Mouse (Mus musculus) effector memory CD4-positive, alpha-beta T cell, adult 7 months (primary cell): ENCODE data around the gene Gm16253. TPM values are rescaled to one million over a fixed set of nuclear protein-coding genes. Genes with fewer than 3 reads are reported as not detected.

Source experiments
- polyA plus RNA-seq: library from polyadenylated mRNA; unstranded; fragments of 100-300 nt; shearing (Covaris generic); gene quantifications from one replicate; pipeline ENCODE4 v1.2.1, GENCODE M21; 2017

The Gm16253 gene
- not detected for polyA plus RNA-seq

GRCm38 (mm10) chr3:96576690-96577541 lies at the start of gene Gm16253:
TSS of gene Gm16253 (plus strand) at chr3:96576984.

GRCm38 (mm10) chr3:96557694-96558093 lies 19.1 kb upstream of the Gm16253 start, which contains the start of gene Txnip:
TSS of gene Txnip (plus strand) at chr3:96557957.

GRCm38 (mm10) chr3:96593790-96594560 lies 17.2 kb downstream of the Gm16253 start, which contains the start of gene Polr3gl:
TSS of gene Polr3gl (minus strand) at chr3:96594181.

GRCm38 (mm10) chr3:96596228-96596707 lies 19.5 kb downstream of the Gm16253 start, which contains the start of gene Ankrd34a:
TSS of gene Ankrd34a (plus strand) at chr3:96596636.

GRCm38 (mm10) chr3:96600639-96601250 lies 24.0 kb downstream of the Gm16253 start, which contains the start of gene Lix1l:
TSS of gene Lix1l (plus strand) at chr3:96601149.

GRCm38 (mm10) chr3:96629729-96630600 lies 53.2 kb downstream of the Gm16253 start, which contains the start of gene Rbm8a:
TSS of gene Rbm8a (plus strand) at chr3:96629933.

Other genes with a start within 250 kb of the Gm16253 start
- gene BC107364, start 124.7 kb upstream of the Gm16253 start, polyA plus RNA-seq, result not detected
- gene Hfe2, start 51.8 kb upstream of the Gm16253 start, polyA plus RNA-seq, result 0.44 TPM
- gene Txnip, start 19.0 kb upstream of the Gm16253 start, polyA plus RNA-seq, result 473 TPM
- 18.4 TPM for gene Polr3gl, start 17.2 kb downstream of the Gm16253 start, polyA plus RNA-seq
- not detected for gene Ankrd34a, start 19.7 kb downstream of the Gm16253 start, polyA plus RNA-seq
- 0.45 TPM for gene Lix1l, start 24.2 kb downstream of the Gm16253 start, polyA plus RNA-seq
- gene Rbm8a, start 52.9 kb downstream of the Gm16253 start, polyA plus RNA-seq, result 189 TPM
- gene Pex11b, start 58.4 kb downstream of the Gm16253 start, polyA plus RNA-seq, result 22.0 TPM
- gene Gm42957, start 58.5 kb downstream of the Gm16253 start, polyA plus RNA-seq, result not detected
- 0.29 TPM for gene Itga10, start 68.6 kb downstream of the Gm16253 start, polyA plus RNA-seq
- gene Ankrd35, start 93.1 kb downstream of the Gm16253 start, polyA plus RNA-seq, result 4.7 TPM
- gene Pias3, start 119.4 kb downstream of the Gm16253 start, polyA plus RNA-seq, result 9.8 TPM
- gene Nudt17, start 131.6 kb downstream of the Gm16253 start, polyA plus RNA-seq, result 2.4 TPM
- gene Polr3c, start 150.6 kb downstream of the Gm16253 start, polyA plus RNA-seq, result 50.8 TPM
- 103 TPM for gene Rnf115, start 150.7 kb downstream of the Gm16253 start, polyA plus RNA-seq